Mouse (Mus musculus) layer of hippocampus, postnatal 14 days (tissue): ENCODE results near the gene S100a16. TPM values are rescaled to one million over a fixed set of nuclear protein-coding genes. Genes with fewer than 3 reads are reported as not detected.
A peak's percentile ranks its signal among the peaks of the same experiment; 100 is the strongest.

ENCODE experiments used
- DNase-seq, 2 experiments: peaks; one replicate each; pipeline ENCODE4 v3.0.0; 2021 to 2022; ENCODE audit warnings: low spot score in 2 of 2, mixed read lengths in 1 of 2
- total RNA-seq, 2 experiments: library from RNA; stranded (reverse); gene quantifications; 2 replicates each; pipeline ENCODE4 v1.2.3; 2021

Gene S100a16
- total RNA-seq, 2 experiments from 2014 or later, result 97.9 to 107 TPM

DNA sequence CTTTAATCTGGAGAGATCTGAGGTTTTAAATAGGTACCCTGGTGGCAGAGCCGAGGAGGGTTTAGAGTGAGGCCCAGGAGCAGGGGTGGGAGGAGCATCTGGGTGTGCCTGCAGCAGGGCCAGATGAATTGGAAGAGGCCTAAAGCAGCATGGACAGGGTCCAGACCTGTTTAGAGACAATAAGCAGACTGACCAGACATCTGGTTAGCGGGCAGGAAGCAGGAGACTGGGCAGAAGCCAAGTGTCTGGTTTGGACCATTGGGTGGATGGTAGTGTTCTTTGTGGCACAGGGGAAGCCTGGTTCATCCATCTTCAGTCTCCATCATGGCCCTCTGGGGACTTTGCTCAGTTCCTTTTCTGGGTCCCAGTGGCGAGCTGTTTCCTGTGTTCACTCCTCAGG is 46.8 kb downstream of the S100a16 start:
- no peak for DNase-seq

- DNase-seq, result peak; percentile 67 to 78
Observed at GRCm38 (mm10) chr3:90585595-90585994, 48.5 kb downstream of the S100a16 start.

DNA sequence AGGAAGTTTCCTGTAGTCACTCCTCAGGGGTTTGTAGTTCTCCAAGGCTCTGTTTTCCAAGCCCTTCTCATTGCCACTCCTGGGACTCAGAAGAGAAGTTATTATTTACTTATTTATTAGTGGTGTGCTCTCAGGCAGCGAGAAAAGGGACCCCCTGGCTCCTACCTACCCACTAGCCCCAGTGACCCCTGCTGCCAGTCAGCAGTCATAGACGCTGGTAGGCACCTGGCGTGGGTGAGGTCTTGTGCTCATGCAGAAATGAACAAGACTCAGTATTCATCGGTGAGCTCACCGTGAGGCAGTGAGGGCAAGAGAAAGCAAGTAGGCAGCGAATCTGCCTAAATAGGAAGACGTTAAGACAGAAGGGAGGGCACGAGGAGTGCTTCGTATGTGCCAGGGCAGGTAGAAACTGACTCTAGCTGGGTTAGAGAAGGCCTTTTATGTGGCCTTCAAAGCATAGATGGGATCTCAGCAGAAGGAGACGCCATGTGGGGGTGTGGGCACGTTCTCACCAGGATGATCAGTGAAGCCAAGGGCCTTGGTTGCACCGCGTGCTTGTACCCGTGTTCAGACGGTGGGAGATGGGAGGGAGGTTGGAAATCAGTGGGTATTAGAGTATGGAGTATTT is 49.1 kb downstream of the S100a16 start:
- DNase-seq, result no peak

DNA sequence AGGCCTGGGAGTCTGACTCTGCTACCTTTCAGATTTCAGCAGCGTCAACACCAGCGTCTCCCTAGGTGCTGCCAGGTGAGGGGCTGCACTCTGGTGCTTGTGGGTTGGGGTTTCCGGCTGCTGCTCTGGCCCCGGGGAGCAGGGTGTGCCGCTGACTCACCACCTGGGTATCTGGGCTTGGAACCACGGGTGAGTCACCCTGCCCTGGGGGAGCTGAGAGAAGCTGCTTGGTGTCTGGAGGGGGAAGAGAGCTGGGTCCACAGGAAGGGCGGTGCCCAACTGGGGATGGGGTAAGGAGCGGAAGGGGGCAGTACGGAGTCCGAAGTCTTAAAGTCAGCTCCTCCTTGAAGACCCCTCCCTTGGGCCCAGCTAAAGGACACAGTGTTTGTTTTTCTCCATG is 49.9 kb downstream of the S100a16 start:
- DNase-seq, result no peak

DNA sequence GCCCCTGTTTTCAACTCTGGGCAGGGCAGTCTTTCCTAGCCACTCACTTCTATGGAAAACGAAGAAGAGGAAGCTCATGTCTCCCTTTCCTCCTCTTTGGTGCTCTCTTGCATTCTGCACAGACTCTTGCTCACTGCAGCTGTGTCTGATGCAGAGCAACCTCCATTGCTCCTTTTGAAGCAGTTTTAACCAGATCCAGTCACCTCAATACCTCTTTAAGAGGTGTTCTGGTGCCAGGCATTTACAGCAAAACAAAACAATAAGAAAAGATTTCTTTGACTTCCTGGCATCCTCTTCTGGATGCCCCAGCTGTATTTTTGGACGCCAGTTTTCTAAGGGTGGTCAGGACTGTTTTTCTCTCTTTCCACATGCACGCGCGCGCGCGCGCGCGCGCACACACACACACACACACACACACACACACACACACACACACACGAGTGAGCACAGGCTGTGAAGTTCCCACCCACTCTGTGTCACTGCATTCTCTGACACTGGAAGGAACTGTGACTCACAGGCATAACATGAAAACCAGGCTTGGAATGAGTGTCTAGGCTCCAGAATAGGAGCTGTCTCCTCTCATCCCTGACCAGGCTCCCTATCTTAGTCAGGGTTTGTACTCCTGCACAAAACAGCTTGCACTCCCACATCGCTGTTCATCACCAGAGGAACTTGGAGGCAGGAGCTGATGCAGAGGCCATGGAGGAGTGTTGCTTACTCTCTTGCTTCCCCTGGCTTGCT is 50.5 kb downstream of the S100a16 start:
- no peak for DNase-seq

DNA sequence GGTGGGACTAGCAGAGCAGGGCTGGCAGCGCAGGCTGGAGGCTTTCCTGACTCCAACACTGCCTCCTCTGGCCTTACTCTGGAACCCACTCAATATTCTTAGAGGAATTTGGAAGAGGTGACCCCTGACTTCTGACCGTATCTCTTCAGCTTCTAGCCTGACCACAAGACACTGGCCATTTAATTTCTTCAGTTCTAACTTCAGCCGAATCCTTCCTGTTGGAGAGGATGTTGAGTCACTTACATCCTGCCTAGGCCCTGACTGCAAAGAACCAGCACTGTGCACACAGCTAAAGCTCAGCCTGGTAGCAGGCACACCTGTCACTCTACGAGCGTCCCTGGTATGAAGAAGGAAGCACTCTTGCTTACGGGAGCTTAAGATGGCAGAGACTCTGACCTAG is 52.3 kb downstream of the S100a16 start:
- DNase-seq, result no peak

DNA sequence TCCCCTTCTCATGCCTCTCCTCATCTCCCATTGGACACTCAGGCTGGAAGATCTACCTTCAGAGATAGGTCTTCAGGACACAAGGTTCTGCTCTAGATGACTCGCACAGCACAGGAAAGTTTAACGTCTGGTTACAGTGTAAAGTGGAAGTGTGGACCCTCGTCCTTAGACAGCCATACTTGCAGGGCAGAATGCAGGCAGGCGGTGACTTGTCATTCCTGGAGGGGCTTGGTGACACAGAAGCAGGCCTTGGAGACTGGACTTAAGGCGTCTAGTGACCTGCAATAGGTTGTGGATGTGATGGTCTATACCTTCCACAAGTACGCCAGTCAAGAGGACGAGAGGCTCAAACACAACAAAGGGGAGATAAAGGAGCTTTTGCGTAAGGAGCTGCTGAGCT is 52.9 kb downstream of the S100a16 start, which contains the start of gene S100a2:
Gene S100a2, plus strand, starts transcription at position 301 of the 400 bp plus-strand sequence.
- DNase-seq, result no peak

Other genes with a start within 250 kb of the S100a16 start
- gene Gatad2b, start 244.1 kb upstream of the S100a16 start, total RNA-seq, result 10 to 100 TPM; 92.7 to 96.5 TPM
- 10 to 100 TPM; 15.2 to 19.1 TPM for gene Slc27a3, start 147.3 kb upstream of the S100a16 start, total RNA-seq
- gene Ints3, start 103.6 kb upstream of the S100a16 start, total RNA-seq, result 10 to 100 TPM; 60.5 to 67.0 TPM
- gene Npr1, start 71.4 kb upstream of the S100a16 start, total RNA-seq, result 1 to 10 TPM; 4.2 to 6.5 TPM
- gene Ilf2, start 61.1 kb upstream of the S100a16 start, total RNA-seq, result 10 to 100 TPM; 86.0 to 87.9 TPM
- gene Snapin, start 46.2 kb upstream of the S100a16 start, total RNA-seq, result 10 to 100 TPM; 47.0 to 51.7 TPM
- 100 to 1,000 TPM; 164 to 166 TPM for gene Chtop, start 27.8 kb upstream of the S100a16 start, total RNA-seq
- gene S100a1, start 22.9 kb upstream of the S100a16 start, total RNA-seq, result 10 to 100 TPM; 91.9 to 92.5 TPM
- 10 to 100 TPM; 27.1 to 29.7 TPM for gene S100a13, start 22.8 kb upstream of the S100a16 start, total RNA-seq
- gene S100a14, start 10.4 kb upstream of the S100a16 start, total RNA-seq, result under 1 TPM; 0.60 to 0.74 TPM
- 1 to 10 TPM; 2.3 to 3.0 TPM for gene S100a3, start 23.3 kb downstream of the S100a16 start, total RNA-seq
- gene S100a2, start 53.0 kb downstream of the S100a16 start, total RNA-seq, result not detected
- not detected for gene Gm42674, start 64.7 kb downstream of the S100a16 start, total RNA-seq
- gene S100a4, start 66.5 kb downstream of the S100a16 start, total RNA-seq, result 1 to 10 TPM; 7.3 to 9.1 TPM
- gene S100a5, start 71.3 kb downstream of the S100a16 start, total RNA-seq, result not detected
- 10 to 100 TPM; 26.3 to 30.1 TPM for gene S100a6, start 75.6 kb downstream of the S100a16 start, total RNA-seq
- gene S100a7a, start 116.8 kb downstream of the S100a16 start, total RNA-seq, result under 1 TPM in 1 of 2 experiments, not detected in 1; 0.35 TPM
- not detected for gene S100a8, start 131.7 kb downstream of the S100a16 start, total RNA-seq
- under 1 TPM in 1 of 2 experiments, not detected in 1; 0.83 TPM for gene S100a9, start 158.5 kb downstream of the S100a16 start, total RNA-seq
- gene Pglyrp4, start 189.7 kb downstream of the S100a16 start, total RNA-seq, result not detected
- gene Gm5849, start 240.6 kb downstream of the S100a16 start, total RNA-seq, result not detected